Mouse (Mus musculus) heart, postnatal 14 days (tissue): ENCODE measurements at regions not wholly inside any gene's neighbourhood (a gene's known extent, or its start where the extent isn't known, plus 50 kb on each side); places are given as distances from the start of the nearest gene placed in this dataset.
"Not testable (repeated sequence)": the region's sequence is repeated elsewhere in the genome, so short reads cannot be mapped to it uniquely, and the experiment has no call there.

ENCODE experiments used
- DNase-seq, 2 experiments: peaks; one replicate each; pipeline ENCODE4 v3.0.0; 2021 to 2022
- intact Hi-C: fragments of 180-260 bp; cut with DNase I; formaldehyde crosslinking; loops from one replicate; pipeline ENCODE4 v1.15.1; 2025

GRCm38 (mm10) chr13:72183636-72184035 lies 220.1 kb upstream of the Irx1 start:
- DNase-seq = no peak
- intact Hi-C loops = no loop called here

GRCm38 (mm10) chr13:72184116-72184845 lies 220.8 kb upstream of the Irx1 start:
- intact Hi-C loops = no loop called here
- DNase-seq = no peak

GRCm38 (mm10) chr13:72184846-72185118 lies 221.3 kb upstream of the Irx1 start:
- DNase-seq = no peak
- intact Hi-C loops = no loop called here

- intact Hi-C loops = no loop called here
Measured at GRCm38 (mm10) chr13:72195881-72196280, 232.4 kb upstream of the Irx1 start.

GRCm38 (mm10) chr13:72198341-72199105 lies 235.0 kb upstream of the Irx1 start:
- intact Hi-C loops = no loop called here
- DNase-seq = peak in 1 of 2 experiments; percentile 2

More at GRCm38 (mm10) chr13:72195881-72196280, 232.4 kb upstream of the Irx1 start:
- DNase-seq = no peak

GRCm38 (mm10) chr13:72209518-72209917 lies 246.0 kb upstream of the Irx1 start:
- intact Hi-C loops = no loop called here
- no peak for DNase-seq

- intact Hi-C loops = no loop called here
- DNase-seq = no peak
Measured at GRCm38 (mm10) chr13:72209946-72210456, 246.5 kb upstream of the Irx1 start.

- intact Hi-C loops = no loop called here
Measured at GRCm38 (mm10) chr13:72210474-72211309, 247.2 kb upstream of the Irx1 start.

GRCm38 (mm10) chr13:72211716-72212115 lies 248.2 kb upstream of the Irx1 start:
- intact Hi-C loops = no loop called here
- DNase-seq = no peak

More at GRCm38 (mm10) chr13:72210474-72211309, 247.2 kb upstream of the Irx1 start:
- no peak for DNase-seq

- no peak for DNase-seq
- intact Hi-C loops = no loop called here
Measured at GRCm38 (mm10) chr13:72212747-72213146, 249.2 kb upstream of the Irx1 start.

- intact Hi-C loops = no loop called here
- DNase-seq = no peak
Measured at GRCm38 (mm10) chr13:72219329-72219728, 255.8 kb upstream of the Irx1 start.

GRCm38 (mm10) chr13:72227102-72227501 lies 263.6 kb upstream of the Irx1 start:
- DNase-seq = no peak
- intact Hi-C loops = no loop called here

GRCm38 (mm10) chr13:72231032-72231591 lies 267.6 kb upstream of the Irx1 start:
- intact Hi-C loops = no loop called here
- no peak for DNase-seq

- DNase-seq = no peak
- intact Hi-C loops = no loop called here
Measured at GRCm38 (mm10) chr13:72232080-72232479, 268.6 kb upstream of the Irx1 start.

- intact Hi-C loops = no loop called here
- DNase-seq = no peak
Measured at GRCm38 (mm10) chr13:72241919-72242318, 278.4 kb upstream of the Irx1 start.

- intact Hi-C loops = no loop called here
Measured at GRCm38 (mm10) chr13:72250419-72250818, 286.9 kb upstream of the Irx1 start.

GRCm38 (mm10) chr13:72253242-72253641 lies 289.7 kb upstream of the Irx1 start:
- intact Hi-C loops = not testable (repeated sequence)

More at GRCm38 (mm10) chr13:72250419-72250818, 286.9 kb upstream of the Irx1 start:
- no peak for DNase-seq

GRCm38 (mm10) chr13:72258794-72259193 lies 295.3 kb upstream of the Irx1 start:
- no peak for DNase-seq
- intact Hi-C loops = no loop called here

More at GRCm38 (mm10) chr13:72253242-72253641, 289.7 kb upstream of the Irx1 start:
- DNase-seq = not testable (repeated sequence)

- intact Hi-C loops = no loop called here
- no peak for DNase-seq
Measured at GRCm38 (mm10) chr13:72264416-72264815, 300.9 kb upstream of the Irx1 start.

GRCm38 (mm10) chr13:72265116-72265515 lies 301.6 kb upstream of the Irx1 start:
- no peak for DNase-seq
- intact Hi-C loops = no loop called here
